Mouse (Mus musculus) neural tube, embryonic 12.5 days (tissue): ENCODE results near the gene Pnkp. TPM values are rescaled to one million over a fixed set of nuclear protein-coding genes. Genes with fewer than 3 reads are reported as not detected.

Experiments used
- ATAC-seq: fragments of 200-750 bp; cut with Nextera tagmentation; 2 replicates; pipeline ENCODE4 v1.8.0; 2017; ENCODE audit warnings: low read depth, mild to moderate bottlenecking, moderate TSS enrichment, moderate library complexity; ENCODE audit not compliant: low FRiP score
- H3K27ac ChIP-seq: fragments of 300-500 bp; sonication (generic); 2 replicates; pipeline ENCODE4 v1.5.1; 2016
- H3K27me3 ChIP-seq: fragments of 300-500 bp; sonication (generic); replicated peaks from 2 replicates; pipeline ENCODE4 v1.6.1; 2016; ENCODE audit warnings: mild to moderate bottlenecking
- H3K36me3 ChIP-seq: fragments of 300-500 bp; sonication (generic); 2 replicates; pipeline ENCODE4 v1.6.1; 2016; ENCODE audit warnings: mild to moderate bottlenecking
- H3K4me1 ChIP-seq: fragments of 300-500 bp; sonication (generic); 2 replicates; pipeline ENCODE4 v1.6.1; 2016
- H3K4me2 ChIP-seq: fragments of 300-500 bp; sonication (generic); replicated peaks from 2 replicates; pipeline ENCODE4 v1.6.1; 2016; ENCODE audit warnings: mild to moderate bottlenecking
- H3K4me3 ChIP-seq: fragments of 300-500 bp; sonication (generic); 2 replicates; pipeline ENCODE4 v1.5.1; 2016
- H3K9ac ChIP-seq: fragments of 300-500 bp; sonication (generic); 2 replicates; pipeline ENCODE4 v1.6.1; 2016; ENCODE audit warnings: mild to moderate bottlenecking
- H3K9me3 ChIP-seq: fragments of 300-500 bp; sonication (generic); 2 replicates; pipeline ENCODE4 v1.6.1; 2016; ENCODE audit warnings: mild to moderate bottlenecking
- WGBS: fragments of 180-500 bp; shearing (Covaris S2); methylation state at CpG from one replicate; pipeline ENCODE4 v1.1.7; 2016; 5-methylcytosine and 5-hydroxymethylcytosine counted together
- polyA plus RNA-seq: library from polyadenylated mRNA; unstranded; fragments of >200 nt; fragmentation: Nextera tagmentation; extraction: Ambion mirVana; gene quantifications from 2 replicates; pipeline ENCODE4 v1.2.1, GENCODE M21; 2016

Gene Pnkp
- polyA plus RNA-seq, 1 experiment from 2014 or later = 39.3 TPM

DNA sequence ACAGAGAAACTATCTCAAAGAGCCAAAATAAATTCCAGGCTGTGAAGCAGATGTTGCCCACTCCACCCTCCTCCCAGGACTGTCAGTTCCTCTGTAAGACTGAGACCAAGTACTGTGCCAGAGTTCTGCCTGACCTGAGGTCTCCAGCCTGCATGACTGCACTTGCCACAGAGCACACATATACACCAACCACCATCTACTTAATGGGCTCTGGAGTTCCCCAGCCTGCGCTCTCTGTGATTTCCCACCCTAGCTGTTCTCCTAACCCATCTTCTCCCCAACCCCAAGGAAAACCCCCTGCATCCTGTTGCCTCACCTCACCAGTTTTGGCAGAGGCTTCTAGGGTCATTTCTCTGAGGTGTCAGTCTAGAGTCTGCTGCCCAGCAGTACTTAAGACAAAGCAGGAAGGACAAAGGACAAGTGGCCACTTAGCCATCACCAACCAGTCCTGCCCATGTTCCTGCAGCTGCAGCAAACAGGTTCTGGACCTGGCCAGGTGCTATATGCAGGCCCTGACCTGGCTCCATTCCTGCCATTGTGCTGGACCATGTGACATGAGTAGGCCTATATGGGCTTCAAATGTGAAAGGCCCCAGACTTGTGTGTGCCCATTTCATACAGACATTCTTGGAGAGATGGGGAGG is 21.4 kb upstream of the Pnkp start:
- no peak overlapping the region for H3K9ac ChIP-seq
- no peak for ATAC-seq
- peaks cover 14% of the 10 kb centered on the region for H3K4me1 ChIP-seq
- 96% methylated on average over 1 of the region's 1 CpGs for WGBS
- H3K27me3 ChIP-seq = peaks cover 25% of the 10 kb centered on the region
- H3K4me2 ChIP-seq = no peak overlapping the region
- H3K27ac ChIP-seq = no peak overlapping the region
- no peak overlapping the region for H3K4me3 ChIP-seq
- peaks cover 20% of the 10 kb centered on the region for H3K36me3 ChIP-seq
- no peaks in the 10 kb centered on the region for H3K9me3 ChIP-seq

GRCm38 (mm10) chr7:44836016-44836404 is 20.9 kb upstream of the Pnkp start:
- peaks cover 20% of the 10 kb centered on the region for H3K36me3 ChIP-seq
- no peaks in the 10 kb centered on the region for H3K9me3 ChIP-seq
- no peak overlapping the region for H3K27ac ChIP-seq
- peaks cover 31% of the 10 kb centered on the region for H3K27me3 ChIP-seq
- H3K9ac ChIP-seq = no peak overlapping the region
- H3K4me2 ChIP-seq = no peak overlapping the region
- 44% methylated on average over 3 of the region's 3 CpGs for WGBS
- ATAC-seq = no peak
- no peak overlapping the region for H3K4me3 ChIP-seq
- H3K4me1 ChIP-seq = peaks cover 14% of the 10 kb centered on the region

- ATAC-seq = no peak
- Histone ChIP-seq H3K4me2 (no peak overlapping the region), H3K36me3 (peaks cover 19% of the 10 kb centered on the region), H3K27me3 (peaks cover 35% of the 10 kb centered on the region), H3K4me1 (peaks cover 14% of the 10 kb centered on the region), H3K9ac (no peak overlapping the region), H3K4me3 (no peak overlapping the region), H3K9me3 (no peaks in the 10 kb centered on the region), H3K27ac (no peak overlapping the region)
- 85% methylated on average over 9 of the region's 9 CpGs for WGBS
Measured at GRCm38 (mm10) chr7:44836423-44837053, 20.4 kb upstream of the Pnkp start.

DNA sequence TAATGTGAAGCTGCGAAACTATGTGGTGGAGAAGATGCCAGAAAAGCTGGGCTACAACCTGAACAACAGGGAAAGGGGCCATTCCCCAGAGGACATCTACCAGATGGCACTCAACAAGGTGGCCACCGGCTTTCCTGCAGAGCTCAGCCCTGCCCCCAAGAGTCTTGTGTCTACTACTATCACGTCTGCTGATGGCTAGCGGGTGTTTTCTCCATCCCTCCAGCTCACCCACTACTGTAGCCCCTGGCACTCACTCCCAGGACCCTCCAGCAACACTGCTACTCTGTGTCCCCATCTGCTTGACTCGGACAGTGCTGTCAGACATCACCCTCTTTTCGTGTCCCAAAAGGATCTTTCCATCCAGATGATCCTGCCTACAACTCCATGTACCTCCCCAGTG is 18.9 kb upstream of the Pnkp start:
- Histone ChIP-seq H3K27ac (no peak overlapping the region), H3K9ac (no peak overlapping the region), H3K4me3 (no peak overlapping the region), H3K4me1 (peaks cover 14% of the 10 kb centered on the region), H3K9me3 (no peaks in the 10 kb centered on the region), H3K36me3 (peaks cover 27% of the 10 kb centered on the region), H3K4me2 (no peak overlapping the region), H3K27me3 (peaks cover 45% of the 10 kb centered on the region)
- ATAC-seq = no peak
- WGBS = 89% methylated on average over 6 of the region's 6 CpGs

- peak overlapping the region; percentile 60 for H3K4me2 ChIP-seq
- peak overlapping the region; percentile 23 for H3K4me3 ChIP-seq
- H3K27me3 ChIP-seq = peaks cover 45% of the 10 kb centered on the region
- H3K9ac ChIP-seq = peak overlapping the region; percentile 40; the same call in 1 of the 2 replicates
- no peak overlapping the region for H3K27ac ChIP-seq
- 29% methylated on average over 11 of the region's 11 CpGs for WGBS
- H3K4me1 ChIP-seq = peaks cover 14% of the 10 kb centered on the region
- peaks cover 38% of the 10 kb centered on the region for H3K36me3 ChIP-seq
- ATAC-seq = peak; percentile 27
- H3K9me3 ChIP-seq = no peaks in the 10 kb centered on the region
Measured at GRCm38 (mm10) chr7:44839171-44839490, 17.8 kb upstream of the Pnkp start.

- 2% methylated on average over 58 of the region's 58 CpGs for WGBS
- Histone ChIP-seq H3K9ac (peak overlapping the region; percentile 40; the same call in 1 of the 2 replicates), H3K4me3 (peak overlapping the region; percentile 23), H3K9me3 (no peaks in the 10 kb centered on the region), H3K27me3 (peaks cover 45% of the 10 kb centered on the region), H3K4me1 (peaks cover 14% of the 10 kb centered on the region), H3K27ac (no peak overlapping the region), H3K36me3 (peaks cover 43% of the 10 kb centered on the region), H3K4me2 (peak overlapping the region; percentile 60)
- peak; percentile 62 for ATAC-seq
Measured at GRCm38 (mm10) chr7:44839491-44840191, 17.3 kb upstream of the Pnkp start.

DNA sequence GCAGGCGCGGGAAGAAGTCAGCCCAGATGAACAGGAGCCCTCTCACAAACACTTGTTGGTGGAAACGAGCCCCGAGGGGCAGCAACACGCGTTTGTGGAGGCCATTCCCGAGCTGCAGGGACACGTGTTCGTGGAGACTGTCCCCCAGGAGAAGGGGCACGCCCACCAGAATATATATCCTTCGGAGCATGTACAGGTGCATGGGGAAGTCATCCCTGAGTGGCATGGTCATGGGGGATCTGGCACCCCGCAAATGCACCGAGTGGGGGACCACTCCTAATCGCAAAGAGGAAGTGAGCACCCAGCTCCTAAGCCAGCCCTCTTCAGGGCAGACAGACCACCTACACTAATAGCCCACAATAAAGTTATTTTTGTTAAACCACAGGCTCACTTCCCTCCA is 16.5 kb upstream of the Pnkp start:
- Histone ChIP-seq H3K9ac (no peak overlapping the region), H3K36me3 (peaks cover 51% of the 10 kb centered on the region), H3K27ac (no peak overlapping the region), H3K9me3 (no peaks in the 10 kb centered on the region), H3K4me2 (peak overlapping the region; percentile 60; the same call in 1 of the 2 replicates), H3K4me3 (peak overlapping the region; percentile 23; the same call in 1 of the 2 replicates), H3K27me3 (peaks cover 45% of the 10 kb centered on the region), H3K4me1 (peaks cover 14% of the 10 kb centered on the region)
- 51% methylated on average over 14 of the region's 14 CpGs for WGBS
- ATAC-seq = no peak

- Histone ChIP-seq H3K27me3 (peaks cover 45% of the 10 kb centered on the region), H3K9ac (no peak overlapping the region), H3K4me2 (no peak overlapping the region), H3K27ac (no peak overlapping the region), H3K4me3 (no peak overlapping the region), H3K9me3 (no peaks in the 10 kb centered on the region), H3K36me3 (peaks cover 66% of the 10 kb centered on the region), H3K4me1 (peaks cover 14% of the 10 kb centered on the region)
- no peak for ATAC-seq
- WGBS = 92% methylated on average over 8 of the region's 8 CpGs
Measured at GRCm38 (mm10) chr7:44841825-44842463, 15.0 kb upstream of the Pnkp start.

DNA sequence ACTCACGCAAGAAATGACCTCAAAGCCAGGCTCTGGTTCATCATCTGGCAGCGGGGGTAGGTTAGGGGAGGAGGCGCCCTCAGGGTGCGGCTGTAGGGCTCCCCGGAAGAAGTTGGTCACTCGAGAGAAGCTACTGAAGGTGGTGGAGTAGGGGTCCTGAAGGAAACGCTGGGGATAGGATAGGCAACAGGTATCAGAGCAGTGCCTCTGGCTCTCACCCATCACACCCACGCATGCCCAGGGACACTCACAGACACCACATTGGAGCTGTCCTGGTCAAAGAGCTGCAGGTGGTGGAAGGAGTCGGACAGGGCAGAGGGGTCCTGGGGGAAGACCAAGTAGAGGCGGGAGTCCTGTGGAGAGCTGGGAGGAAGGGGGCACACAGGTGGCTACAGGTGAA is 11.9 kb upstream of the Pnkp start:
- no peak for ATAC-seq
- Histone ChIP-seq H3K4me3 (no peak overlapping the region), H3K9me3 (no peaks in the 10 kb centered on the region), H3K4me1 (peaks cover 19% of the 10 kb centered on the region), H3K36me3 (peaks cover 66% of the 10 kb centered on the region), H3K27ac (no peak overlapping the region), H3K27me3 (peaks cover 24% of the 10 kb centered on the region), H3K4me2 (no peak overlapping the region), H3K9ac (no peak overlapping the region)
- WGBS = 93% methylated on average over 10 of the region's 10 CpGs

- no peak overlapping the region for H3K4me2 ChIP-seq
- H3K9me3 ChIP-seq = no peaks in the 10 kb centered on the region
- H3K27ac ChIP-seq = no peak overlapping the region
- peaks cover 52% of the 10 kb centered on the region for H3K36me3 ChIP-seq
- peaks cover 7% of the 10 kb centered on the region; the same call in 1 of the 2 replicates for H3K27me3 ChIP-seq
- no peak overlapping the region for H3K4me3 ChIP-seq
- no peak for ATAC-seq
- no peak overlapping the region for H3K9ac ChIP-seq
- peaks cover 30% of the 10 kb centered on the region for H3K4me1 ChIP-seq
- WGBS = 93% methylated on average over 7 of the region's 7 CpGs
Measured at GRCm38 (mm10) chr7:44846804-44847203, 10.1 kb upstream of the Pnkp start.

GRCm38 (mm10) chr7:44847772-44848171 is 9.2 kb upstream of the Pnkp start:
- Histone ChIP-seq H3K27me3 (no peaks in the 10 kb centered on the region), H3K9ac (peak overlapping the region; percentile 49), H3K4me1 (peaks cover 32% of the 10 kb centered on the region), H3K36me3 (peaks cover 46% of the 10 kb centered on the region), H3K4me2 (peak overlapping the region; percentile 88), H3K9me3 (no peaks in the 10 kb centered on the region), H3K27ac (no peak overlapping the region), H3K4me3 (peak overlapping the region; percentile 84)
- no peak for ATAC-seq
- WGBS = 82% methylated on average over 5 of the region's 5 CpGs
